Mouse (Mus musculus): ENCODE data around the gene Tmem246. TPM values are rescaled to one million over a fixed set of nuclear protein-coding genes. Genes with fewer than 3 reads are reported as not detected.

Gene Tmem246
- total and polyA plus RNA-seq, 2 experiments from 2014 or later = 164 to 193 TPM

DNA sequence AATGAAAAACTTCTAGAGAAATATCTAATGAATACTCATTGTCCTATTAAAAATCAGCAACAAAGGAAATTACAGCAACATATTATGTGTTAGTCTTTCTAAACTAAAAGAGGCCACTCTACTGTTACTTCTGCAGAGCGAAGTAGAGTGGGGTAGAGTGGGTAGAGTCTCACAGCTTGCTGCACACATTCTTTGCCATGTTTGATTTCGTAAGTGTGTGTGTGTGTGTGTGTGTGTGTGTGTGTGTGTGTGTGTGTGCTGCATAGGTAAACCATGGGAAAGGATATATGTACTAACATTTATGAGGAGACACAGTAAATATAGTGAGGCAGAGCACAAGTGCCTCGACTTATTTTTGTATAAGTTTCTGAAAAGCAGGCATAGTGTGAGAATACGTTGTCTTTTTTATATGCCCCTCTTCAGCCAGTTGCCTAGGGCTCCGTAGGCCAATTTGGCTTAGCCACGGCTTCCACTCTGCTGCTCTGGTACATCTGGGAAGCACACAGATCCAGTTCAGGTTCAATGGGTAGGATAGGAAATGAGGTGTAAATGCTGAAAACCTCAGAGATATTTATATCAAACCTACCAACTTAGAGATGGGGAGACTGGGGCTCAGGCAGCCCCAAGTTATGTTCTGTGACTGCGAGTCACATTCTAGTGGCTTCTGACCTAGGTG is 50.0 kb downstream of the Tmem246 start:
- Histone ChIP-seq H3K9me3 (ENCODE audit: low read length) (no peaks in the 10 kb centered on the region), H3K4me1 (ENCODE audit: insufficient read depth, low read length) (no peaks in the 10 kb centered on the region), H3K4me2 (ENCODE audit: low read depth, low read length, poor library complexity, severe bottlenecking) (no peak overlapping the region), H3K9ac (replicated peaks; ENCODE audit: low read length, poor library complexity, severe bottlenecking) (no peak overlapping the region), H3K36me3 (ENCODE audit: insufficient read depth, low read length) (no peaks in the 10 kb centered on the region), H3K4me3 (ENCODE audit: low read depth, low read length) (no peak overlapping the region), H3K27me3 (ENCODE audit: insufficient read depth, low read length) (no peaks in the 10 kb centered on the region), H3K27ac (ENCODE audit: low read depth, low read length) (no peak overlapping the region)
- no peak for ATAC-seq (ENCODE audit: low FRiP score)
- 86% methylated on average over 7 of the region's 7 CpGs for WGBS
- DNase-seq (ENCODE audit: low spot score) = no peak
- no peak for TF ChIP-seq CTCF (IDR thresholded peaks at IDR 0.05)

DNA sequence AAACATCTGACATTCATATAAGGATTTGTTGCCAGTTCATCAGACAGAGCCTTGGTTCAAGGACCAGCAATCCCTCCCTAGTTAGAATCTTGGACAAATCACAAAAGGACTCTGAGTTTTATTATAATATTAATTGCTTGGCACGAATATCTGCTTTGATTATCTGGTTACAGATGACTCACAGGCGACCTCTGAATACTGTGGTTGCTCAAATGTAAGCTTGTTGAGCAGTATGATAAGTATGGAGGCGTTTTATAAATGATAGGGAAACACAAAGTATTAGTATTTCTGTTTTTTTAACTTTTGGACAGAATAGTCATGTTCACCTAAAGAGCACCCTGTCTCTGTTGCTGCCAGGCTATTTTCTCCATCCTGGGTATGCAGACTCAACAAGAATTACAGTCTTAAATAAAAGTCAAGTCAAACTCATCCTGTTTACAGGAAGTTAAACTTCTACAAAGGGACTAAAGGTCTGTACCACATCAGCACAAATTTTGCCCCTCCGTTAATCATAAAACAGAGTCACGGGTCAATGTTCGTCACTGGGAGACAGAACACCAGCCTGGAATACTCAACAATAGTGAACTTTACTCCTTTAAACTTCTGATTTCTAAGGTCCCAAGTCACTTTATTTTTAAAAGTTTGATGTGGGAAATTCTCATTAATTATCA is 50.7 kb downstream of the Tmem246 start:
- no peak for ATAC-seq (ENCODE audit: low FRiP score)
- Histone ChIP-seq H3K4me2 (ENCODE audit: low read depth, low read length, poor library complexity, severe bottlenecking) (no peak overlapping the region), H3K36me3 (ENCODE audit: insufficient read depth, low read length) (no peaks in the 10 kb centered on the region), H3K9me3 (ENCODE audit: low read length) (no peaks in the 10 kb centered on the region), H3K9ac (replicated peaks; ENCODE audit: low read length, poor library complexity, severe bottlenecking) (no peak overlapping the region), H3K27ac (ENCODE audit: low read depth, low read length) (no peak overlapping the region), H3K4me3 (ENCODE audit: low read depth, low read length) (no peak overlapping the region), H3K4me1 (ENCODE audit: insufficient read depth, low read length) (no peaks in the 10 kb centered on the region), H3K27me3 (ENCODE audit: insufficient read depth, low read length) (no peaks in the 10 kb centered on the region)
- DNase-seq (ENCODE audit: low spot score) = no peak
- TF ChIP-seq CTCF (IDR thresholded peaks at IDR 0.05) = no peak
- 80% methylated on average over 6 of the region's 6 CpGs for WGBS

GRCm38 (mm10) chr4:49546026-49546425 is 51.6 kb downstream of the Tmem246 start:
- Histone ChIP-seq H3K9me3 (ENCODE audit: low read length) (no peaks in the 10 kb centered on the region), H3K4me2 (ENCODE audit: low read depth, low read length, poor library complexity, severe bottlenecking) (no peak overlapping the region), H3K27ac (ENCODE audit: low read depth, low read length) (no peak overlapping the region), H3K4me3 (ENCODE audit: low read depth, low read length) (no peak overlapping the region), H3K9ac (replicated peaks; ENCODE audit: low read length, poor library complexity, severe bottlenecking) (no peak overlapping the region), H3K4me1 (ENCODE audit: insufficient read depth, low read length) (no peaks in the 10 kb centered on the region), H3K27me3 (ENCODE audit: insufficient read depth, low read length) (no peaks in the 10 kb centered on the region), H3K36me3 (ENCODE audit: insufficient read depth, low read length) (no peaks in the 10 kb centered on the region)
- WGBS = 88% methylated on average over 2 of the region's 2 CpGs
- ATAC-seq (ENCODE audit: low FRiP score) = no peak
- DNase-seq (ENCODE audit: low spot score) = no peak
- no peak for TF ChIP-seq CTCF (IDR thresholded peaks at IDR 0.05)

DNA sequence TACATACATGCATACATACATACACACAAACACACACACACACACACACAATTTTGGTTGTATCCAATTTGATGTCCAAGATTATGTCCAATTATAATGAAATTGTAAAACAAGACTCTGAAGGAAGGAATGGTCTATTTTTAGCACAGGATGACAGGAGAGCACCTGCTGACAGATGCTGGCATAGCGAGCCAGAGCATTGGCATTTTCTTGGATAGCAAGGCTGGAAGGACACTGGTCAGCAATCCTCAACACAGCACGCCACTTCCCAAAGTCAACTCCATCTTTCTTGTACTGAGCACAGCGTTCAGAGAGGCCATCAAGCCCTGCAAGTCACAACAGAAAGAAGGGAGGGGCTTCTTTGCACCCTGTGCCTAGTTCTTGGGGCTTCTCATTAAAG is 56.7 kb downstream of the Tmem246 start:
- DNase-seq (ENCODE audit: low spot score) (no peak), ATAC-seq (ENCODE audit: low FRiP score) (no peak)
- H3K27ac ChIP-seq (ENCODE audit: low read depth, low read length) = no peak overlapping the region
- no peaks in the 10 kb centered on the region for H3K9me3 ChIP-seq (ENCODE audit: low read length)
- TF ChIP-seq CTCF (IDR thresholded peaks at IDR 0.05) = no peak
- no peak overlapping the region for H3K9ac ChIP-seq (replicated peaks; ENCODE audit: low read length, poor library complexity, severe bottlenecking)
- H3K27me3 ChIP-seq (ENCODE audit: insufficient read depth, low read length) = no peaks in the 10 kb centered on the region
- no peaks in the 10 kb centered on the region for H3K36me3 ChIP-seq (ENCODE audit: insufficient read depth, low read length)
- no peaks in the 10 kb centered on the region for H3K4me1 ChIP-seq (ENCODE audit: insufficient read depth, low read length)
- no peak overlapping the region for H3K4me3 ChIP-seq (ENCODE audit: low read depth, low read length)
- H3K4me2 ChIP-seq (ENCODE audit: low read depth, low read length, poor library complexity, severe bottlenecking) = no peak overlapping the region
- WGBS = 80% methylated on average over 3 of the region's 3 CpGs

DNA sequence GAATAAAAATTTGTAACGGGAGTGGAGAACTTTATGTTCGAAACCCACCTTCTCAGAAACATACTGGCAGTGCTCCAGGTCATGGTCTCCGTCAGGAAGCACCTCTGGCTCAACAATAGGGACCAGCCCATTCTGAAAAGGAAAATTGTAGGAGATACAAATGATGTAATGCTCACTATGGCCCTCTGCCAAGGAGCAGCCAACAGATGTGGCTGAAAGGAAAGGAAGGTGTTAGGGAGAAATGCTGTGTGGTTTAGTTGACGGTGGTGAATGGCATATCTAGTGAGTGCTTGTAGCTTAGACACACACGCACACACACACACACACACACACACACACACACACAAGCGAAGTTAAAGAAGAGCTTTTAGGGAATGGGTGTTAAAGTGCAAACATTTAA is 58.0 kb downstream of the Tmem246 start:
- no peak overlapping the region for H3K9ac ChIP-seq (replicated peaks; ENCODE audit: low read length, poor library complexity, severe bottlenecking)
- no peaks in the 10 kb centered on the region for H3K27me3 ChIP-seq (ENCODE audit: insufficient read depth, low read length)

DNA sequence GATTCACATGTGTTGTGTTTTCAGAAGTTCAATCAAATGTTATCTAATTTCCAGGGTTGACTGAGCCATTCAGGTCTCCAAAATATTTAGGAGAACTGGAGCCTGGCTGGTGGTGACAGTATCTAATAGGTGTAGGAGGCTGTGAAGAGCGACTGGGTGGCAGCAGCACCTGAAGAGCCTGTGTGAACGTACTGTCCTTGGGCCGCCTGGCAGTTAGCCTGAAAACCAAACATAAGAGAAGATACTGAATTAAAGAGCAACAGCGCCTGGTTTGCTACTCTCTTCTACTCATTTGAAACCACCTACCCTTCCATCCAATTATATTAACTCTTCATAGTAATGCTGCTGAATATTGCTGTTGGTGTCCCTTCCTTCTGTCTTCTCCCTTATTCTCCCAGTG is 61.0 kb downstream of the Tmem246 start:
- DNase-seq (ENCODE audit: low spot score) (no peak), ATAC-seq (ENCODE audit: low FRiP score) (no peak)

More for the DNA sequence above, 58.0 kb downstream of the Tmem246 start:
- TF ChIP-seq CTCF (IDR thresholded peaks at IDR 0.05) = no peak
- DNase-seq (ENCODE audit: low spot score) (no peak), ATAC-seq (ENCODE audit: low FRiP score) (no peak)
- Histone ChIP-seq H3K4me1 (ENCODE audit: insufficient read depth, low read length) (no peaks in the 10 kb centered on the region), H3K36me3 (ENCODE audit: insufficient read depth, low read length) (no peaks in the 10 kb centered on the region), H3K9me3 (ENCODE audit: low read length) (no peaks in the 10 kb centered on the region), H3K4me3 (ENCODE audit: low read depth, low read length) (no peak overlapping the region), H3K27ac (ENCODE audit: low read depth, low read length) (no peak overlapping the region), H3K4me2 (ENCODE audit: low read depth, low read length, poor library complexity, severe bottlenecking) (no peak overlapping the region)
- 74% methylated on average over 6 of the region's 6 CpGs for WGBS

More for the DNA sequence above, 61.0 kb downstream of the Tmem246 start:
- no peaks in the 10 kb centered on the region for H3K27me3 ChIP-seq (ENCODE audit: insufficient read depth, low read length)
- no peak for TF ChIP-seq CTCF (IDR thresholded peaks at IDR 0.05)
- H3K4me3 ChIP-seq (ENCODE audit: low read depth, low read length) = no peak overlapping the region
- 91% methylated on average over 4 of the region's 4 CpGs for WGBS
- H3K9me3 ChIP-seq (ENCODE audit: low read length) = no peaks in the 10 kb centered on the region
- no peaks in the 10 kb centered on the region; the same call in 1 of the 2 replicates for H3K36me3 ChIP-seq (ENCODE audit: insufficient read depth, low read length)
- H3K4me1 ChIP-seq (ENCODE audit: insufficient read depth, low read length) = no peaks in the 10 kb centered on the region
- H3K9ac ChIP-seq (replicated peaks; ENCODE audit: low read length, poor library complexity, severe bottlenecking) = no peak overlapping the region
- H3K27ac ChIP-seq (ENCODE audit: low read depth, low read length) = no peak overlapping the region
- H3K4me2 ChIP-seq (ENCODE audit: low read depth, low read length, poor library complexity, severe bottlenecking) = no peak overlapping the region
